Mouse (Mus musculus): Measurements from ENCODE around the gene Nt5dc3.
A peak's percentile ranks its signal among the peaks of the same experiment; 100 is the strongest.

The Nt5dc3 gene

GRCm38 (mm10) chr10:86821014-86821413, 42.2 kb downstream of the Nt5dc3 start:
- DNase-seq, result no peak

GRCm38 (mm10) chr10:86824093-86824492, 45.3 kb downstream of the Nt5dc3 start:
- DNase-seq, result no peak

- peak; percentile 61 for DNase-seq
Measured at GRCm38 (mm10) chr10:86824871-86825270, 46.1 kb downstream of the Nt5dc3 start.

- peak; percentile 86 for DNase-seq
Measured at GRCm38 (mm10) chr10:86825871-86826522, 47.2 kb downstream of the Nt5dc3 start.

GRCm38 (mm10) chr10:86826929-86827328, 48.1 kb downstream of the Nt5dc3 start:
- no peak for DNase-seq

GRCm38 (mm10) chr10:86828221-86829135, 49.7 kb downstream of the Nt5dc3 start:
- peak; percentile 82 for DNase-seq

GRCm38 (mm10) chr10:86829515-86829914, 50.7 kb downstream of the Nt5dc3 start:
- no peak for DNase-seq

GRCm38 (mm10) chr10:86836784-86837183, 58.0 kb downstream of the Nt5dc3 start:
- no peak for DNase-seq

- no peak for DNase-seq
Measured at GRCm38 (mm10) chr10:86838827-86839226, 60.0 kb downstream of the Nt5dc3 start.

- DNase-seq, result no peak
Measured at GRCm38 (mm10) chr10:86842659-86843058, 63.9 kb downstream of the Nt5dc3 start.

- DNase-seq, result peak; percentile 55
Measured at GRCm38 (mm10) chr10:86846926-86847467, 68.2 kb downstream of the Nt5dc3 start.

- no peak for DNase-seq
Measured at GRCm38 (mm10) chr10:86849087-86849486, 70.3 kb downstream of the Nt5dc3 start.

GRCm38 (mm10) chr10:86849508-86849907, 70.7 kb downstream of the Nt5dc3 start:
- DNase-seq, result no peak

- no peak for DNase-seq
Measured at GRCm38 (mm10) chr10:86852160-86852559, 73.4 kb downstream of the Nt5dc3 start.

GRCm38 (mm10) chr10:86853433-86853832, 74.6 kb downstream of the Nt5dc3 start:
- DNase-seq, result no peak

GRCm38 (mm10) chr10:86860396-86860795, 81.6 kb downstream of the Nt5dc3 start:
- DNase-seq, result no peak

- DNase-seq, result peak; percentile 84
Measured at GRCm38 (mm10) chr10:86862496-86862895, 83.7 kb downstream of the Nt5dc3 start.

- no peak for DNase-seq
Measured at GRCm38 (mm10) chr10:86863429-86863828, 84.6 kb downstream of the Nt5dc3 start.

GRCm38 (mm10) chr10:86872121-86872520, 93.3 kb downstream of the Nt5dc3 start:
- DNase-seq, result no peak

- DNase-seq, result no peak
Measured at GRCm38 (mm10) chr10:86872591-86872990, 93.8 kb downstream of the Nt5dc3 start.

GRCm38 (mm10) chr10:86878721-86879120, 99.9 kb downstream of the Nt5dc3 start:
- DNase-seq, result peak; percentile 18

GRCm38 (mm10) chr10:86880071-86880806, 101.4 kb downstream of the Nt5dc3 start:
- DNase-seq, result no peak

- no peak for DNase-seq
Measured at GRCm38 (mm10) chr10:86881448-86881847, 102.6 kb downstream of the Nt5dc3 start.
